Mouse (Mus musculus) CH12.LX (cell line): ENCODE measurements around the gene Madd.

ENCODE experiments used
- CHD2 ChIP-seq: IDR thresholded peaks from 2 replicates; pipeline ENCODE4 v1.6.1; 2011; ENCODE audit warnings: low read length, improper control_type of control experiment
- EP300 ChIP-seq: IDR thresholded peaks from 2 replicates; pipeline ENCODE4 v1.6.1; 2011; ENCODE audit warnings: low read length, improper control_type of control experiment
- IRF4 ChIP-seq: IDR thresholded peaks from 2 replicates; pipeline ENCODE4 v1.6.1; 2014; ENCODE audit warnings: low read depth, mild to moderate bottlenecking, inconsistent platforms, low read length, improper control_type of control experiment
- NELFE ChIP-seq: IDR thresholded peaks from 2 replicates; pipeline ENCODE4 v1.6.1; 2011; ENCODE audit warnings: low read depth, low read length, improper control_type of control experiment
- RAD21 ChIP-seq: IDR thresholded peaks from 2 replicates; pipeline ENCODE4 v1.6.1; 2011; ENCODE audit warnings: low read depth, mild to moderate bottlenecking, low read length, improper control_type of control experiment, moderate library complexity
- RCOR1 ChIP-seq: conservative IDR thresholded peaks from 2 replicates; pipeline ENCODE4 v1.6.1; 2012; ENCODE audit warnings: low read depth, mild to moderate bottlenecking, inconsistent platforms, low read length, improper control_type of control experiment
- USF2 ChIP-seq: conservative IDR thresholded peaks from 2 replicates; pipeline ENCODE4 v1.6.1; 2011; ENCODE audit warnings: low read depth, low read length, improper control_type of control experiment

DNA sequence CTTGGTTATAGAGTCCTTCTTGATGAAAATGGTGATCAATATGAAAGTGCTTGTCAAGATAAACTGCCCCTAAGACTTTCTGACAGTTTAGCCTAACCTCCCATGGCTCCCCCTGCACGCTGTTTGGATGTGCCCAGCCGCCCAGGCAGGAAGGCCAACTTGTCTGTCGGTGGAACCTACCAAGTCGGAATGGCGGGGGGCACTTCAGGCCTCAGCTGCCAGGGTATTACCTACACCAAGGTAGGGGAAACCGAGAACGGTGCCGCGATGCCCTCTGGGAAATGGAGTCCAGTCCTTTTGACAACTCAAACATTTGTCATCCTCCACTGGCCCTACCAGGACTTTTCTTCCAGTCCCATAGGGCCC lies 506 bp downstream of the Madd start:
- no peak for TF ChIP-seq RAD21
- no peak for TF ChIP-seq IRF4
- TF ChIP-seq USF2, result no peak
- no peak for TF ChIP-seq NELFE
- no peak for TF ChIP-seq CHD2
- TF ChIP-seq EP300, result no peak
- TF ChIP-seq RCOR1, result no peak
